In the genomic region with DNA sequence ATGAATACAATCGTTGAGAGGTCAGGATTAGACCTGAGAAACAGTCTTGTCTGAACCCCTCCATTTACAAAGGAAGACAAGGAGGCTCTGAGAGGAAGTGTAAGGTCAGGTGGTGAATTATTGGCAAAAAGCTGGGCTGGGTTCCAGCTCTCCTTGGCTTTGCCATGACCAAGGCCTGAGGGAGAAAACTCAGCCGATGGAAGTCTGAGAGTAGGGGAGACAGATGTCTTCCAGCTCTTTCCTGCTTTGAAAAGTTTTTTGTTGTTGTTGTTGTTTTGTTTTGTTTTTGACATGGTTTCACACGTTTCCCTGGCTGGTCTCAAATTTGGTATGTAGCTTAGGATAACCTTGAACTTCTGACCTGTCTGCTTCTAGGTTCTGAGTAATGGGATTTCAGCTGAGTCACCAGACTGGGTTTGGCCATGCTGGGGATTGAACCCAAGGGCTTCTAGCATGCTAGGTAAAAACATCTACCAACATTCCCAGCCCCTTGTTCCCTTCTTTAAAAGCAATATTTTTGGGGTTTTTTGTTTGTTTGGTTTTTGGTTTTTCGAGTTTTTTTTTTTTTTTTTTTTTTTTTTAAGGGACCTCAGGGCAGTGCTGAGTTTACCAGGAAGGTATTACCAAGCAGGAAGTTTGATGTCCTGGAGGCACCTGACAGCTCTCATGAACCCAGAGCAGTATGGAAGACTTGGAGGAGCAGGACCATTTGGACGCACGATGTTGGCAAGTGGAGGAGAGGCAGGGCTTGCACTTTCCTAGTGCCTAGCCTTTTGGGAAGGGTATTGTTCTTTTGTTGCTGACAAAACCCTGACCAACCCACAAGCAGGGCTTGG, we compare ENCODE assay signal across 8 mouse cellular contexts. TPM values are rescaled to one million over a fixed set of nuclear protein-coding genes. Genes with fewer than 3 reads are reported as not detected.
DNase-seq lines count a peak whose midpoint lies in the region; ATAC-seq and TF ChIP-seq lines count a peak whose summit lies in the region.

No protein-coding gene starts in this region.

- WGBS in hindbrain, embryonic 13.5 days: 38% methylated on average over 6 of the region's 6 CpGs
- 50% methylated on average over 6 of the region's 6 CpGs for WGBS in liver, embryonic 14.5 days (ENCODE audit: insufficient replicate concordance)

- H3K36me3 ChIP-seq in hindbrain, embryonic 13.5 days: no peaks in the 10 kb centered on the region
- no peaks in the 10 kb centered on the region for H3K36me3 ChIP-seq in liver, embryonic 14.5 days (replicated peaks; ENCODE audit: control insufficient read depth, insufficient read depth, low read depth)

- TF ChIP-seq EP300 in liver, embryonic 14.5 days (IDR thresholded peaks at IDR 0.05; ENCODE audit: low read depth): no peak

- H3K9ac ChIP-seq in hindbrain, embryonic 13.5 days: 0 out of 2 replicates have a peak overlapping the region, but pooled peaks have one; percentile 43
- H3K9ac ChIP-seq in liver, embryonic 14.5 days (replicated peaks): no peak overlapping the region

- no peak for ATAC-seq in hindbrain, embryonic 13.5 days (ENCODE audit: low FRiP score)
- ATAC-seq in liver, embryonic 14.5 days (ENCODE audit: insufficient read depth): no peak
- no peak for ATAC-seq in megakaryocyte progenitor cell, adult 5-6 weeks (replicated peaks; ENCODE audit: poor library complexity)

- intact Hi-C loops in left cerebral cortex, adult 2 months (cut with DNase I): loop anchor here (2.0 kb wide), 2 partner anchors 31 to 59 kb away; a partner anchor contains a TSS
- intact Hi-C loops in left cerebral cortex, postnatal 14 days (cut with DNase I): no loop called here
- intact Hi-C loops in left cerebral cortex, postnatal 25 days (cut with DNase I): loop anchor here (2.0 kb wide), 2 partner anchors 35 to 59 kb away; a partner anchor contains a TSS

- no peaks in the 10 kb centered on the region for H3K27me3 ChIP-seq in hindbrain, embryonic 13.5 days
- no peaks in the 10 kb centered on the region for H3K27me3 ChIP-seq in liver, embryonic 14.5 days (ENCODE audit: control insufficient read depth, insufficient read depth, low read length)

- H3K4me3 ChIP-seq in left cerebral cortex, adult 2 months: no peak overlapping the region
- no peak overlapping the region for H3K4me3 ChIP-seq in hindbrain, embryonic 13.5 days
- no peak overlapping the region for H3K4me3 ChIP-seq in liver, embryonic 14.5 days (ENCODE audit: insufficient read depth in 1 of 2, low read depth in 2 of 2, low read length in 2 of 2)

- no peak overlapping the region for H3K4me2 ChIP-seq in hindbrain, embryonic 13.5 days
- H3K4me2 ChIP-seq in liver, embryonic 14.5 days (ENCODE audit: low read depth): peak overlapping the region; percentile 62

- H3K9me3 ChIP-seq in hindbrain, embryonic 13.5 days: no peaks in the 10 kb centered on the region
- no peaks in the 10 kb centered on the region for H3K9me3 ChIP-seq in liver, embryonic 14.5 days (ENCODE audit: control insufficient read depth, low read length)

- DNase-seq in left cerebral cortex, adult 2 months (ENCODE audit: extremely low spot score in 1 of 2, low spot score in 2 of 2): no peak
- DNase-seq in left cerebral cortex, postnatal 14 days (ENCODE audit: low spot score in 2 of 2): no peak
- peak; percentile 89 for DNase-seq in adrenal gland, adult 2 months
- no peak for DNase-seq in liver, embryonic 14.5 days (ENCODE audit: low read depth in 3 of 3, low spot score in 3 of 3)
- DNase-seq in thymus, adult 18-20 months: no peak
- DNase-seq in left cerebral cortex, postnatal 25 days (ENCODE audit: low spot score in 2 of 2): no peak

- no peak for TF ChIP-seq CTCF in left cerebral cortex, adult 2 months (IDR thresholded peaks at IDR 0.05)
- TF ChIP-seq CTCF in liver, embryonic 14.5 days (IDR thresholded peaks at IDR 0.05; ENCODE audit: low read depth): no peak

- H3K4me1 ChIP-seq in hindbrain, embryonic 13.5 days (replicated peaks): peaks cover 76% of the 10 kb centered on the region
- peaks cover 31 to 41% of the 10 kb centered on the region in 2 experiments for H3K4me1 ChIP-seq in liver, embryonic 14.5 days (replicated peaks; ENCODE audit: control insufficient read depth in 2 of 2, insufficient read depth in 2 of 2, low read length in 1 of 2)

- peak overlapping the region; percentile 92 for H3K27ac ChIP-seq in left cerebral cortex, adult 2 months
- peak overlapping the region; percentile 100 for H3K27ac ChIP-seq in hindbrain, embryonic 13.5 days
- peak overlapping the region; percentile 14 for H3K27ac ChIP-seq in liver, embryonic 14.5 days

RNA-seq across cellular contexts. Expression of a gene that starts 58.8 kb away (rescaled TPM):
- total RNA-seq in left cerebral cortex, adult 2 months (2021): 10 to 100 TPM; 74.3 to 80.8 TPM
- 10 to 100 TPM; 74.0 to 78.2 TPM for total RNA-seq in left cerebral cortex, postnatal 14 days (2021)
- total RNA-seq in adrenal gland, adult 2 months (2021): 10 to 100 TPM; 51.1 to 79.5 TPM
- polyA plus RNA-seq in adrenal gland, adult 2 months (2012; rRNA removed): 121 and 122 TPM in 2 replicates
- 66.4 and 70.0 TPM in 2 replicates for polyA plus RNA-seq in hindbrain, embryonic 13.5 days (2015; fragmentation: Nextera tagmentation; extraction: Ambion mirVana)
- polyA plus RNA-seq in liver, embryonic 14.5 days (2012; rRNA removed): 1.4 and 1.5 TPM in 2 replicates
- 1.4 and 1.5 TPM in 2 replicates for polyA plus RNA-seq in liver, embryonic 14.5 days (2014; fragmentation: Nextera tagmentation; extraction: Ambion mirVana)
- total RNA-seq in left cerebral cortex, postnatal 25 days (2021): 10 to 100 TPM; 61.9 to 78.7 TPM
- 1.4 and 1.8 TPM in 2 replicates for total RNA-seq in megakaryocyte progenitor cell, adult 5-6 weeks (2015)
- 1.6 and 1.7 TPM in 2 replicates for total RNA-seq in megakaryocyte progenitor cell, adult 5-6 weeks (2017)

Comparison
In these comparisons a context has a peak if more than half of its experiments do, and no peak if none do; other contexts are left out.
1. H3K27ac ChIP-seq: peak in every context shown above with its lines; median percentile 100 in hindbrain, embryonic 13.5 days; 92 in left cerebral cortex, adult 2 months; 14 in liver, embryonic 14.5 days.
2. RNA of a gene that starts 58.8 kb away (total RNA-seq): 74.3 to 80.8 TPM in left cerebral cortex, adult 2 months, 51.1 to 79.5 TPM in adrenal gland, adult 2 months, 61.9 to 78.7 TPM in left cerebral cortex, postnatal 25 days and 74.0 to 78.2 TPM in left cerebral cortex, postnatal 14 days; 1.4 to 1.8 TPM in megakaryocyte progenitor cell, adult 5-6 weeks; every median in the first group is over 10 times any median in the second.